Mouse (Mus musculus) olfactory bulb, adult 2 months (tissue): ENCODE measurements around the gene Sh2b3.

Source experiments
- CTCF ChIP-seq: fragments of 200-500 bp; IDR thresholded peaks from 2 replicates; pipeline ENCODE4 v1.5.1; 2012; ENCODE audit warnings: low read depth, mild to moderate bottlenecking, low read length, moderate library complexity; ENCODE audit not compliant: insufficient read depth
- POLR2A ChIP-seq: fragments of 200-500 bp; IDR thresholded peaks from 2 replicates; pipeline ENCODE4 v1.6.1; 2012; ENCODE audit warnings: mild to moderate bottlenecking, low read depth, low read length, moderate library complexity; ENCODE audit not compliant: insufficient read depth

GRCm38 (mm10) chr5:121822786-121823505 is 14.5 kb downstream of the Sh2b3 start:
- TF ChIP-seq CTCF, result no peak
- no peak for TF ChIP-seq POLR2A
